Mouse (Mus musculus) heart, adult 2 months (tissue): ENCODE measurements at regions not wholly inside any gene's neighbourhood (a gene's known extent, or its start where the extent isn't known, plus 50 kb on each side); places are given as distances from the start of the nearest gene placed in this dataset.

Experiments
- CTCF ChIP-seq: fragments of 200-600 bp; IDR thresholded peaks from 2 replicates; pipeline ENCODE4 v1.8.1; 2022; ENCODE audit warnings: antibody characterized with exemption, mild to moderate bottlenecking, moderate library complexity
- POLR2A ChIP-seq: fragments of 200-500 bp; IDR thresholded peaks from 2 replicates; pipeline ENCODE4 v1.6.1; 2011; ENCODE audit warnings: mild to moderate bottlenecking, low read depth, low read length, control low read depth; ENCODE audit not compliant: insufficient read depth

- TF ChIP-seq POLR2A (no peak), CTCF (no peak)
Measured at GRCm38 (mm10) chr1:34377836-34378235, 61.6 kb downstream of the Ccdc115 start.
